Mouse (Mus musculus) MEL (cell line): ENCODE results near the gene Wasf2. TPM values are rescaled to one million over a fixed set of nuclear protein-coding genes. Genes with fewer than 3 reads are reported as not detected.

Experiments
- DNase-seq: peaks from one replicate; pipeline ENCODE4 v3.0.0; 2011; ENCODE audit warnings: low read depth, low spot score
- H3K27ac ChIP-seq: 2 replicates; pipeline ENCODE4 v1.5.1; 2012; ENCODE audit warnings: low read depth, mild to moderate bottlenecking, control low read depth, low read length, moderate library complexity; ENCODE audit not compliant: control insufficient read depth
- H3K27me3 ChIP-seq, 2 experiments: fragments of 150-350 bp in 1 of 2; sonication (generic) in 1 of 2; 2 replicates each; pipeline ENCODE4 v1.6.1; 2012; ENCODE audit warnings: low read length in 2 of 2, mild to moderate bottlenecking in 2 of 2, improper control_type of control experiment in 1 of 2, moderate library complexity in 1 of 2; ENCODE audit not compliant: insufficient read depth in 2 of 2, control insufficient read depth in 1 of 2
- H3K36me3 ChIP-seq, 2 experiments: 2 replicates each; pipeline ENCODE4 v1.6.1; 2012 to 2014; ENCODE audit warnings: low read length in 2 of 2, improper control_type of control experiment in 1 of 2, inconsistent platforms in 1 of 2, mild to moderate bottlenecking in 1 of 2; ENCODE audit not compliant: insufficient read depth in 2 of 2, control insufficient read depth in 1 of 2
- H3K4me1 ChIP-seq, 2 experiments: fragments of 150-350 bp in 1 of 2; sonication (generic) in 1 of 2; 2 replicates each; pipeline ENCODE4 v1.6.1; 2012; ENCODE audit warnings: low read length in 2 of 2, improper control_type of control experiment in 1 of 2, mild to moderate bottlenecking in 1 of 2; ENCODE audit not compliant: insufficient read depth in 2 of 2, control insufficient read depth in 1 of 2
- H3K4me3 ChIP-seq, 2 experiments: fragments of 150-350 bp in 1 of 2; sonication (generic) in 1 of 2; 2 replicates each; pipeline ENCODE4 v1.5.1; 2012; ENCODE audit warnings: low read depth in 2 of 2, low read length in 2 of 2, mild to moderate bottlenecking in 2 of 2, moderate library complexity in 2 of 2, control low read depth in 1 of 2, improper control_type of control experiment in 1 of 2; ENCODE audit not compliant: control insufficient read depth in 1 of 2, insufficient read depth in 1 of 2
- H3K79me2 ChIP-seq: 2 replicates; pipeline ENCODE4 v1.6.1; 2012; ENCODE audit warnings: mild to moderate bottlenecking, low read length, moderate library complexity; ENCODE audit not compliant: control insufficient read depth, poor library complexity, insufficient read depth
- H3K9ac ChIP-seq: 2 replicates; pipeline ENCODE4 v1.6.1; 2012; ENCODE audit warnings: low read depth, mild to moderate bottlenecking, control low read depth, low read length, moderate library complexity; ENCODE audit not compliant: control insufficient read depth, poor library complexity, severe bottlenecking
- H3K9me3 ChIP-seq: fragments of 150-350 bp; sonication (generic); replicated peaks from 2 replicates; pipeline ENCODE4 v1.6.1; 2012; ENCODE audit warnings: mild to moderate bottlenecking, low read length, improper control_type of control experiment, moderate library complexity; ENCODE audit not compliant: insufficient read depth
- CHD1 ChIP-seq: IDR thresholded peaks from 2 replicates; pipeline ENCODE4 v1.6.1; 2012; ENCODE audit warnings: low read depth, mild to moderate bottlenecking, inconsistent platforms, low read length, improper control_type of control experiment
- CTCF ChIP-seq, 3 experiments: IDR thresholded peaks in 2 of 3; conservative IDR thresholded peaks in 1 of 3; 2 replicates each; pipeline ENCODE4 v1.5.1; 2011 to 2012; ENCODE audit warnings: low read length in 3 of 3, low read depth in 2 of 3, mild to moderate bottlenecking in 2 of 3, improper control_type of control experiment in 1 of 3, inconsistent platforms in 1 of 3, mixed read lengths in 1 of 3, moderate library complexity in 1 of 3; ENCODE audit not compliant: control insufficient read depth in 1 of 3, insufficient read depth in 1 of 3, poor library complexity in 1 of 3, severe bottlenecking in 1 of 3
- E2F4 ChIP-seq: IDR thresholded peaks from 2 replicates; pipeline ENCODE4 v1.6.1; 2011; ENCODE audit warnings: low read depth, low read length, improper control_type of control experiment, borderline replicate concordance
- ELF1 ChIP-seq: IDR thresholded peaks from 2 replicates; pipeline ENCODE4 v1.6.1; 2014; ENCODE audit warnings: low read depth, mild to moderate bottlenecking, inconsistent platforms, low read length, improper control_type of control experiment, moderate library complexity
- EP300 ChIP-seq, 2 experiments: IDR thresholded peaks; 2 replicates each; pipeline ENCODE4 v1.6.1; 2011; ENCODE audit warnings: improper control_type of control experiment in 2 of 2, low read length in 2 of 2, low read depth in 1 of 2, mild to moderate bottlenecking in 1 of 2
- ETS1 ChIP-seq: IDR thresholded peaks from 2 replicates; pipeline ENCODE4 v1.6.1; 2012; ENCODE audit warnings: low read depth, mild to moderate bottlenecking, inconsistent platforms, low read length, improper control_type of control experiment, moderate library complexity
- GABPA ChIP-seq: IDR thresholded peaks from 2 replicates; pipeline ENCODE4 v1.6.1; 2012; ENCODE audit warnings: low read depth, mild to moderate bottlenecking, inconsistent platforms, low read length, improper control_type of control experiment, moderate library complexity
- GATA1 ChIP-seq: IDR thresholded peaks from 2 replicates; pipeline ENCODE4 v1.6.1; 2011; ENCODE audit warnings: low read depth, low read length, improper control_type of control experiment
- HCFC1 ChIP-seq: IDR thresholded peaks from 2 replicates; pipeline ENCODE4 v1.6.1; 2012; ENCODE audit warnings: low read depth, mild to moderate bottlenecking, inconsistent platforms, low read length, improper control_type of control experiment, moderate library complexity
- MAX ChIP-seq: IDR thresholded peaks from 2 replicates; pipeline ENCODE4 v1.6.1; 2011; ENCODE audit warnings: low read length, improper control_type of control experiment
- MAZ ChIP-seq: IDR thresholded peaks from 2 replicates; pipeline ENCODE4 v1.6.1; 2012; ENCODE audit warnings: low read depth, mild to moderate bottlenecking, inconsistent platforms, low read length, improper control_type of control experiment
- MEF2A ChIP-seq: IDR thresholded peaks from 2 replicates; pipeline ENCODE4 v1.6.1; 2014; ENCODE audit warnings: low read depth, mild to moderate bottlenecking, inconsistent platforms, low read length, improper control_type of control experiment; ENCODE audit not compliant: poor library complexity, insufficient replicate concordance, severe bottlenecking; ENCODE audit errors: extremely low read depth
- NRF1 ChIP-seq: IDR thresholded peaks from 2 replicates; pipeline ENCODE4 v1.6.1; 2014; ENCODE audit warnings: low read depth, mild to moderate bottlenecking, inconsistent platforms, low read length, improper control_type of control experiment, moderate library complexity; ENCODE audit not compliant: poor library complexity, insufficient read depth, severe bottlenecking
- POLR2A ChIP-seq, 2 experiments: IDR thresholded peaks; 2 replicates each; pipeline ENCODE4 v1.6.1; 2011 to 2012; ENCODE audit warnings: low read length in 2 of 2, mild to moderate bottlenecking in 2 of 2, control low read depth in 1 of 2, improper control_type of control experiment in 1 of 2, low read depth in 1 of 2, moderate library complexity in 1 of 2; ENCODE audit not compliant: control insufficient read depth in 1 of 2, insufficient read depth in 1 of 2, poor library complexity in 1 of 2
- POLR2AphosphoS2 ChIP-seq: IDR thresholded peaks from 2 replicates; pipeline ENCODE4 v1.6.1; 2011; ENCODE audit warnings: low read length, improper control_type of control experiment
- POLR2AphosphoS5 ChIP-seq: IDR thresholded peaks from 2 replicates; pipeline ENCODE4 v1.6.1; 2012; ENCODE audit warnings: low read depth, borderline replicate concordance, mild to moderate bottlenecking, inconsistent platforms, low read length, moderate library complexity, mixed read lengths
- RAD21 ChIP-seq: IDR thresholded peaks from 2 replicates; pipeline ENCODE4 v1.6.1; 2011; ENCODE audit warnings: mild to moderate bottlenecking, low read depth, low read length, improper control_type of control experiment
- SIN3A ChIP-seq: IDR thresholded peaks from 2 replicates; pipeline ENCODE4 v1.6.1; 2012; ENCODE audit warnings: low read length, improper control_type of control experiment, inconsistent platforms
- SMC3 ChIP-seq: IDR thresholded peaks from 2 replicates; pipeline ENCODE4 v1.6.1; 2011; ENCODE audit warnings: low read depth, low read length, improper control_type of control experiment
- TBP ChIP-seq: IDR thresholded peaks from 2 replicates; pipeline ENCODE4 v1.8.0; 2011; ENCODE audit warnings: low read depth, low read length, improper control_type of control experiment
- TCF12 ChIP-seq: IDR thresholded peaks from 2 replicates; pipeline ENCODE4 v1.6.1; 2014; ENCODE audit warnings: low read depth, mild to moderate bottlenecking, inconsistent platforms, low read length, improper control_type of control experiment, moderate library complexity
- UBTF ChIP-seq: IDR thresholded peaks from 2 replicates; pipeline ENCODE4 v1.6.1; 2012; ENCODE audit warnings: low read depth, mild to moderate bottlenecking, inconsistent platforms, low read length, improper control_type of control experiment, moderate library complexity, borderline replicate concordance; ENCODE audit not compliant: insufficient read depth
- ZKSCAN1 ChIP-seq: IDR thresholded peaks from 2 replicates; pipeline ENCODE4 v1.6.1; 2012; ENCODE audit warnings: low read depth, mild to moderate bottlenecking, inconsistent platforms, low read length, improper control_type of control experiment, moderate library complexity
- ZMIZ1 ChIP-seq: IDR thresholded peaks from 2 replicates; pipeline ENCODE4 v1.6.1; 2012; ENCODE audit warnings: low read depth, mild to moderate bottlenecking, inconsistent platforms, low read length, improper control_type of control experiment, moderate library complexity
- ZNF384 ChIP-seq: IDR thresholded peaks from 2 replicates; pipeline ENCODE4 v1.6.1; 2012; ENCODE audit warnings: low read depth, mild to moderate bottlenecking, inconsistent platforms, low read length, improper control_type of control experiment
- polyA plus RNA-seq, 2 experiments: library from polyadenylated mRNA; stranded (reverse) in 1 of 2; unstranded in 1 of 2; fragments of >175 nt in 1 of 2; fragments of >200 nt in 1 of 2; gene quantifications; 2 replicates each; pipeline versions ENCODE4 v1.2.1 to v1.2.4; 2012; ENCODE audit warnings: low replicate concordance in 2 of 2, low read depth in 1 of 2; ENCODE audit not compliant: insufficient read length in 2 of 2, insufficient read depth in 1 of 2, missing spikeins in 1 of 2
- total RNA-seq: library from RNA; depleted of rRNA; stranded (reverse); fragments of 300-350 nt; gene quantifications from 2 replicates; pipeline ENCODE4 v1.2.3, GENCODE M21; 2012

Gene Wasf2
- total and polyA plus RNA-seq, 3 experiments, result 16.4 to 53.7 TPM; not detected in 1

- H3K27me3 ChIP-seq, result no peaks in the 10 kb centered on the region
- H3K4me3 ChIP-seq, result no peak overlapping the region
- DNase-seq, result no peak
- no peaks in the 10 kb centered on the region for H3K79me2 ChIP-seq
- no peaks in the 10 kb centered on the region for H3K4me1 ChIP-seq
- no peaks in the 10 kb centered on the region for H3K9me3 ChIP-seq
- H3K36me3 ChIP-seq, result peaks cover 0 to 8% of the 10 kb centered on the region in 2 experiments; a peak in 2 of 4 replicates
- TF ChIP-seq MEF2A (no peak), ZNF384 (no peak), SMC3 (no peak), ZKSCAN1 (no peak), POLR2AphosphoS5 (no peak), EP300 (IDR thresholded peaks at IDR 0.05; ENCODE audit: low read depth in 1 of 2, low read length in 2 of 2) (no peak), POLR2A (IDR thresholded peaks at IDR 0.05; ENCODE audit: control insufficient read depth in 1 of 2, insufficient read depth in 1 of 2, low read depth in 1 of 2, low read length in 2 of 2, poor library complexity in 1 of 2) (no peak), ELF1 (no peak), E2F4 (no peak), GATA1 (no peak), ZMIZ1 (no peak), TBP (no peak), SIN3A (no peak), ETS1 (no peak), MAZ (no peak), TCF12 (no peak), HCFC1 (no peak), RAD21 (no peak), MAX (no peak), UBTF (no peak)
- TF ChIP-seq, all 39 proteins: peak for 0
- no peak overlapping the region for H3K27ac ChIP-seq
- H3K9ac ChIP-seq, result no peak overlapping the region
Observed at GRCm38 (mm10) chr4:133189396-133189795, 59.1 kb downstream of the Wasf2 start.

- Histone ChIP-seq H3K27ac (no peak overlapping the region), H3K27me3 (no peaks in the 10 kb centered on the region), H3K9ac (no peak overlapping the region), H3K9me3 (no peaks in the 10 kb centered on the region), H3K4me1 (no peaks in the 10 kb centered on the region), H3K4me3 (no peak overlapping the region), H3K79me2 (no peaks in the 10 kb centered on the region), H3K36me3 (peaks cover 0 to 5% of the 10 kb centered on the region in 2 experiments; a peak in 2 of 4 replicates)
- no peak for DNase-seq
- TF ChIP-seq ZMIZ1 (no peak), EP300 (IDR thresholded peaks at IDR 0.05; ENCODE audit: low read depth in 1 of 2, low read length in 2 of 2) (no peak), CHD1 (no peak), CTCF (IDR thresholded peaks at IDR 0.05 in 2 of 3, conservative IDR thresholded peaks at IDR 0.05 in 1 of 3; ENCODE audit: control insufficient read depth in 1 of 3, insufficient read depth in 1 of 3, low read depth in 2 of 3, low read length in 3 of 3, poor library complexity in 1 of 3, severe bottlenecking in 1 of 3) (no peak), NRF1 (no peak), UBTF (no peak), MEF2A (no peak), POLR2AphosphoS5 (no peak), GABPA (no peak), POLR2AphosphoS2 (no peak)
Observed at GRCm38 (mm10) chr4:133194482-133194881, 64.2 kb downstream of the Wasf2 start.
